Mouse (Mus musculus): Measurements from ENCODE around the gene Cep19.

GRCm38 (mm10) chr16:32125364-32125763, 25.8 kb downstream of the Cep19 start:
- no peak for TF ChIP-seq CTCF (IDR thresholded peaks at IDR 0.05; ENCODE audit: low read depth, low read length)
- TF ChIP-seq POLR2A (IDR thresholded peaks at IDR 0.05; ENCODE audit: insufficient read depth, low read length): no peak
